Mouse (Mus musculus) CD4-positive naive resting alpha-beta T cell, adult 57 days (primary cell): Measurements from ENCODE around the gene Zbtb40. TPM values are rescaled to one million over a fixed set of nuclear protein-coding genes. Genes with fewer than 3 reads are reported as not detected.

Experiments
- total RNA-seq: library from RNA; stranded (reverse); gene quantifications from one replicate; pipeline ENCODE4 v1.2.4, GENCODE M21; 2023

Zbtb40 gene
- 30.3 TPM for total RNA-seq

DNA sequence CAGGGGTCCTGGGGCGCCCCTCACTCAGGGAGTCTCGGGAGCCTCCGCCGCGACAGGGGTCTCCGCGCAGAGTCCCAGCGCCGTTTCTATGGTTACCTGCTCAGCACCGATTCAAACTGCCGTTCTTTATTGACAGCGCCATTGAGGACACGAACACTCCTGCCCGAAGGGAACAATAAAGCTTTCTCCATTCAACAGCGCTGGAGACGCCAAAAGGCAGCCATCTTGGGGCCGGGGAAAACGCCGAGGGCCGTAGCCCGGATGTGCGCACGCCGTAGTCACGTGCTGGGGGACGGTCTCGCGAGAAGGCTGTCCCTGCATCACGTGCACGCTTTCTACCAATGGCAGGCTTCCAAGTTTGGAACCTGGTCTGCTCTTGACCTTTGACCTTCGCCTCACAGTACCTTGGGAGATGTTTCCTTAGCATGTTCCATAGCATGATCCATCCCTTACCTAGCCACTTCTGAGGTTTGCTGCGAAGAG, at the start of gene Zbtb40:
Zbtb40 (minus strand) TSS at position 252 of the 483 bp plus-strand sequence.

DNA sequence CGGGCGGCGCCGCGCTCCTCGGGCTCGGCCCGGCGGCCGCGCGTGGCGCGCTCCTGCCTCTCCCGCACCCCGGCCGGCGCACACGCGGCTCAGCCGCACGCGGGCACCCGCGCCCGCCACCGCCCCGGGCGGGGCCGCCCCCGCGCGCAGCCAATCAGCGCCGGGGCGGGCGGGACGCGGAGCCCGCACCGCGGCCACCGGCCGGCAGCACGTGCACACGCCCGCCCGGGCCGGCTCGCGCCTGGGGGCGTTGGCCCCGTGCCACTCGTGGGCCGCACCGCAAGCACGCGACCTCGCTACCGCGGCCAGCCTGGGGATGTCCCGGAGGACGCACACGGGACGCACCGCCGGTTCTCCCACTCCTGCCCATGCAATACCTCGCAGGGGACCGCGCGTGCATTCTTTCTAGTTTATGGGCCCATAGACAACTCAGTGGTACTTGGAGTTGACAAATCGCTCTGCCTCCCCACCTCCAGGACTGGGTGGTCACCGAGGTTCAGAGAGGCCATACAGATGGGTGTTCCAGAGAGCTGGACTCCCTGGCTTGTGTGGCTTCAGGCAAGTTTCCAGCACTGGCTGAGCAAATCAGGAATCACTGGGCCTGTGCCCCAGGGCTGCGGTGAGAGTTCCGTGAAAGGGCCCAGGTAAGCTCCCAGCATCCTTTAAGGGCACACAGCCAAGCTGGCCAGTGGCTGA, 91.7 kb downstream of the Zbtb40 start, which contains the start of gene Epha8:
Epha8 (minus strand) TSS at position 66 of the 696 bp plus-strand sequence.

Other genes with a start within 250 kb of the Zbtb40 start
- not detected for gene Ephb2, start 212.8 kb downstream of the Zbtb40 start, total RNA-seq
- 13.9 TPM for gene C1qb, start 162.6 kb downstream of the Zbtb40 start, total RNA-seq
- gene C1qc, start 155.7 kb downstream of the Zbtb40 start, total RNA-seq = 10.8 TPM
- gene C1qa, start 150.0 kb downstream of the Zbtb40 start, total RNA-seq = 12.3 TPM
- not detected for gene Epha8, start 92.0 kb downstream of the Zbtb40 start, total RNA-seq
- gene Wnt4, start 228.7 kb upstream of the Zbtb40 start, total RNA-seq = 0.12 TPM